Mouse (Mus musculus): ENCODE measurements around the gene Mapk1ip1l.

- TF ChIP-seq CTCF (IDR thresholded peaks at IDR 0.05; ENCODE audit: borderline replicate concordance, insufficient read depth, low read length) (no peak), POLR2A (IDR thresholded peaks at IDR 0.05; ENCODE audit: low read depth, low read length) (peak; percentile 88)
These were observed 21.3 kb upstream of the Mapk1ip1l start, which contains the start of the genes Wdhd1 and Socs4 for GRCm38 (mm10) chr14:47276637-47277393.
